Mouse (Mus musculus) embryo, embryonic 11 days (tissue): ENCODE results near the gene Fam228b.
"Not testable (repeated sequence)": the region's sequence is repeated elsewhere in the genome, so short reads cannot be mapped to it uniquely, and the experiment has no call there.

Experiments
- DNase-seq: peaks from one replicate; pipeline ENCODE4 v3.0.0-alpha.2; 2015

The Fam228b gene

DNA sequence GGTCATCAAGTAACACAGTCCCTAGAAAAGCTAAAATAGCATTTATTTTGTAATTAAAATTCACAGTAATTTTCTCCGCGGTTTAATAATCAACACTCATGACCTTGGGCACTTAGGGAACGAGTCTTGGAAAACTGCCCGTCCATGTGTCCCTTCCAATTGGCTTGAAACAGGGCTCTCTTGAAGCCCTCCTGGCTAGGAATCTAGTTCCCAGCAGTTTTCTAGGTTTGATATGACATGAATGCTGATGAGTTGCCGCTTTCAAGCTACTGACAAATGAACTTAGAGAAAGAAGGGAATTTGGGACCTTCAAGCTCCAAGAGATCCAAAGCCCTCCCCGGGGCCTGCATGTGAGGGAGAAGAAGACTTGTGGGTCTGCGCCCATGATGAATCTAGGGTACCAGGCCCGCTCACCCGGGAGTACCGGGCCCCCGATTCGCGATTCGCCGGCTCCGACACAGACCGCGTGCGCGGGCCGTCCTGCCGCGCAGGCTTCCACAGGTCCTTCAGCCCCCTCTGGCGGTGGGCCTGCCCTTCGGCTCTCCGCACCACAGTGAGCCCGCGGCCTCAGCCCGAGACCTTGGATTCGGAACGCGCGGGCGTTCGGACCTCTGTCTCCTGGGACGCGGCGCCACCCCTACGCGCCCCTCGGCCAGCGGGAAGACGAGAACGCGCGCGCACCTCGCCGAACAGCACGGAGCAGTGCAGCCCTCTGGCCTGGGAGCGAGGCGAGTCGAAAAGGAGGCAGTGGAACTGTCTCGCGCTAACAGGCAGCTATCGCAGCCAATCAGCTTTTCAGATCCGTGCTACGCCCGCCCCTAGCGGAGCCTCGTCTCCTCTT lies at the start of gene Fam228b, which contains the start of gene Pfn4:
TSS of gene Fam228b (minus strand) at position 776 of the 841 bp plus-strand sequence.
TSS of gene Pfn4 (plus strand) at position 531 of the 841 bp plus-strand sequence.
- DNase-seq, result peak; percentile 95

DNA sequence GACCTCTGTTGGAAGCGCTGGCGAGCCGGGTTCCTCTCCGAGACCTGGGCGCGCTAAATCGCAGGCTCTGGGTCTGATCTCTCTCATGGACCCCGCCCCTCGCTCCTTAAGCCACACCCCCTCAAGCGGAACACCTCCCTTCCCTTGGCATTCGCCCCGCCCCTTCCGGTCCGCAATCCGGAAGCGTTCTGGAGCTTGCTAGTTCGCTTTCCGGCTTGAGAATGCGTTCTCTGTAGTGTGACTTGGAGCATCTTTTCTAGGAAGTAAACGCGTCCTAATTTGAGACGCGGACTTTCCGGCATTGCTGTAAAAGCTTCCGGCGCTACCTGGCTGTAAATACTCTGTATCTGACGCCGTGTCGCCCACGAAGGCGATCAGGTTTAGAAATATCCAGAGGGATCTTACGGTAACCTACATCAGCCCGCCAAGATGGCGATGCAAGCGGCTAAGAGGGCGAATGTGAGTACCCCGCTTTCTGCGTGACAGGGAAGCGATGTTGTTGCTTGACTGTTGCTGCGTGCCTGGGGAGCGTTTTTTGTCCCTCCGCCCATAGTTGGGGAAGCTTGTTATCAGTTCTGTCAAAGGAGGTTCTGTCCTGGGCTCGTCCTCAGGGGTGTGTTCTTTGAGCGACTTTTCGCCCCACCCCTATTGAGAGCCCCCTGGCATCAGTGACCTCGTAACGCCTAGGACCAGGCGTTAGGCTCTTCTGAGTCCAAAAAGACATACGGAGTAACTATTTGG lies 48.5 kb upstream of the Fam228b start, which contains the start of gene Sf3b6:
TSS of gene Sf3b6 (plus strand) at position 184 of the 741 bp plus-strand sequence.
- peak; percentile 98 for DNase-seq

- peak; percentile 7 for DNase-seq
Measured at GRCm38 (mm10) chr12:4816680-4817360, 47.8 kb upstream of the Fam228b start.

DNA sequence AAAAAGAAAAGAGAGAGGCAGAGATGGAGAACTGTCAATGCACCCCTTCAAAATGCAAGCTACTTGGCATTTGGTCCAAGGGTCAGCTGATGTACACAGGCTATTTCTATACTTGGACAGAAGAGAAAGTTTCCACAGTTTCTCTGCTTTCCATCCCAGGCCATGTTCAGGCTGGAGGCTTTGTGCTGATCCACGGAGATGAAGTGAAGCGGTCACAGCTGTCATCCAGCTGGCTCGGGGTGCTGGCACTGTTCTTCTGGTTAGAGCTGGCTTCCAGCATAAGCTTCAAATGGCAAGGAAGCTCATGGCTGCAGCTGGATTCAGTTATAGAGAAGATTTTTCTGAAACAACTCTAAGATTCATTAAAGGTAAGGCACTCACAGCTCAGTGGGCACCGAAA lies 44.6 kb upstream of the Fam228b start:
- no peak for DNase-seq

DNA sequence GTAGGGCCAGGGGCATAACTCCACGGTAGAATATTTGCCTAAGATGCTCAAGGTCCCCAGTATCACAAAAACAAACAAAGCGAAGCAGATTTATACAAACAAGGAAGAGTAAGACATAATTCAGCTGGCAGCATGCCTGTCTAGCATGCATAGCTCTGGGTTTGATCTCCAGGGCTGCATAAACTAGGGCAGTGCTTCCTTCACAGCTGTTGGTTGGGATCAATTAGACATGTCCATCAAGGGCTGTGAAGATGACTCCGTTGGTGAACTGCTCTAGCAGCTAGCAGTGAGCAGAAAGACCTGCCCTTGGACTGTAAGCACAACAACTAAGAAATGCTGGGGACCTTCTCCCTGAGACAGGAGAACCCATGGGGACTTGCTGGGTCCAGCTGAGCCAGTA lies 42.6 kb upstream of the Fam228b start:
- DNase-seq, result no peak

GRCm38 (mm10) chr12:4811036-4811435 lies 42.0 kb upstream of the Fam228b start:
- DNase-seq, result no peak

GRCm38 (mm10) chr12:4797471-4797870 lies 28.4 kb upstream of the Fam228b start:
- not testable (repeated sequence) for DNase-seq

GRCm38 (mm10) chr12:4793718-4794117 lies 24.7 kb upstream of the Fam228b start:
- DNase-seq, result peak; percentile 33

- not testable (repeated sequence) for DNase-seq
Measured at GRCm38 (mm10) chr12:4788128-4788527, 19.1 kb upstream of the Fam228b start.

DNA sequence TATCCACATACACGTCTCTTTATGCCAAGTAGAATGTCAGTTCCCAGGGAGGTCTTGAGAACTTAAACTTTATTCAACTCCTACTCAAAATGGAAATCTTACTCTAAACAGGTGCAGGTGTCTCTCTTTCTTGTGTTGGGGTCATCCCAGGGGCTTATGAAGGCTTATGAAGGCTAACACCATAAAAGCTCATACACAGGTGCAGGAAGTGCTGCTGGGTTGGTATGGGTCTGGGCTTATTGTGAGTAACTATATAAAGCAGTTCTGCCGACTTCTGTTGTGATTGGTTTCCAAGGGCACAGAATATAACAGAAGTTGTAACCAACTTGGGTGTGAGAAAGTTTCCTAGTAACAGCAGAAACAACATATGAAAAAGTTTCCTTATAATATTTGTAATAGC lies 15.4 kb upstream of the Fam228b start:
- DNase-seq, result no peak

GRCm38 (mm10) chr12:4783598-4783997 lies 14.5 kb upstream of the Fam228b start:
- DNase-seq, result no peak

- DNase-seq, result not testable (repeated sequence)
Measured at GRCm38 (mm10) chr12:4781725-4782404, 12.8 kb upstream of the Fam228b start.

DNA sequence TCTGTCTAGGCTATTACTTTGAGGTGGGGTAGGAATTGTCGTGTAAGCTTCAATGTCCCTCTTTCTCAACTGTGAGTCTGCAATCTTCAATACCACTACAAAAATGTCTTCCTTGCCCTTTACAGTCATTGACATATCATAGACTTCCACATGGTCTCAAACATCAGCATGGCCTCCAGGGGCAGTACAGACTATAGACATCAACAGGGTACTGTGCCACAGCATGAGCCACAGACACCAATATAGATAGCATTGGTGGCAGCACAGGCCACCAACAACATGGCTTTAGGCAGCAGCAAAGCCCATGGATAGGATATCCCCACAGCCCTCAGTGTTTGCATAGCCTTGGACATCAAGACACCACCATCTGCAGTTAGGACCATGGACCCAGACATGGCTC lies 12.2 kb upstream of the Fam228b start:
- DNase-seq, result no peak

DNA sequence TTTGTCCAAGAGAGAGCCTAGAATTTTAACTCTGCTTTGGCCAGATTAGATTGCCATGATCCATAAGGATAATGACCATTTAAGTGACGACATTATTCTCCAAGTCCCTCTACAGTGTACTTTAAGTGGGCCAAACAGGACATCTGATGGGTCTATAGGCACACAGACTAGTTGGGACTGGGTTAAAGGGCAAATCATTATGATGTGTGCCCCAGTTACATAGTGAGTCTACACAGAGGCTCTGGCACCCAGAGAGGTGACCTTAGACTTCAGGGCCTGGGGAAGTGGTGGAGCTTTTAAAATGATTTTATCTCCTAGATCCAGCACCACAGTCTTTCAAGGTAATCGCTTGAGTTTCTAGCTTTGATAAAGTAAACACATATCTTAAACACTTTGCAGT lies 11.2 kb upstream of the Fam228b start:
- DNase-seq, result no peak

DNA sequence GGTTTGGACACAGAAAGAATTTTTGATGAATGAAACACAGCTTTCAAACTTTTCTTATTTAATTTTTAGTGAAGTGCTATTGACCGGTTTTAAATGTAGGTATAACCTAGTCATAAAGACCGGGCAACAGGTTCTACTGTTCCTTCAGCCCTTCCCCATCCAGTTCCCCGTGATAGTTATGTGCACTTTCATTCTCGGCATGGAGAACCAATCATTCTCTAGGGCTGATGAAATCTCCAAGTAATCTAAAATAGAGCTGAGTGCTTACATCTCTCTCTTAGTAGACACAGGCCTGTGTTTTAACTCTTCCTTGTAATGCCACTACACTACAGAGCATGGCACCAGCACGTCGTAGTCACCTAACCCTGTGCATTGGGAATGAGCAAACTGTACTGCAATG lies 8.7 kb upstream of the Fam228b start:
- DNase-seq, result no peak

- DNase-seq, result no peak
Measured at GRCm38 (mm10) chr12:4775588-4775949, 6.5 kb upstream of the Fam228b start.

DNA sequence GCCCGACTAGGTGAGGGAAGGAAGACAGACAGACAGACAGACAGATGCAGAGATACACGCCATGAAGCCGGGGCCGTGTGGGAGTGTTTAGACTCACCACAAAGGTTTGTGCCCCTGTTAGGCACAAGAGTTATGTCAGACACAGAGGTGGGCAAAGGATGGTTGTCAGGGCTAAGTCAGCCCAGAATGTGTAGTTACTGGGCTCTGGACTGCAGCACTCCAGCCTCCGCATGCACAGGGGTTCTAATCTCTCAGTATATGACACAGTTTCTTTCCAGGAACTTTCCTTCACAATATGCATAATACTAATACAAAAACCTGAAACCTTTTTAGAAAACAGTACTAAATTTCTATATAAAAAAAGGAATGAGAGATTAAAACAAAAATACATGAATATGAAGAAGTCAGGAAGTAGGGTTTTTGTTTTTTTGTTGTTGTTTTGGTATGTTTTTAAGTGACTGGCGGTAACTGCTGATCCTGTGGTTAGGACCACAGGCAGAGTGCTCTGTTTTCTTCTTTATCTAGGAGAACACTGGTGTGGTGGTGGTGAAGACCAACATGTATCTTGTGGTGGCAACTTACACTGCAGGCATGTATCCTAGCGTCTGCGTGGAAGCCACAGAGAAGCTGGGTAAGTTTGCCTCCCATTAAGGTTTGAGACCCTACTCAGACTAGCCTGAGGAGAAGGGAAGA lies 6.0 kb upstream of the Fam228b start:
- no peak for DNase-seq

- no peak for DNase-seq
Measured at GRCm38 (mm10) chr12:4769333-4769723, 261 bp upstream of the Fam228b start.

DNA sequence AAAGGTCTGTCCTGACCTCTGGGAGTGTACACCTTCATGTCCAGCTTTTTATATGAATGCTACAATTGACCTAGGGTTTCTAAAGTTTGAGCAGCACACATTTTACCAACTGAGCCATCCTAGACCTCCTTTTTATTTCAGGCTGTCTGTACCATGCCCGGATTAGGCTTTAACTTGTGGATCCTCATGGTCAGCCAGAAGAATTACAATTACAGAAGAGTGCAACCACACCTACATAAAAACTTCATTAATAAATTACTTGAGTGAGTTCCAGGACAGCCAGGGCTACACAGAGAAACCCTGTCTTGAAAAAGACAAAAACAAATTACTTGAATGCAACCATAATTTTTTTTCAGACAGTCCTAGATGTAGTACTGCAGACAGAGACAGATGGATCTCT lies 12.0 kb downstream of the Fam228b start:
- DNase-seq, result no peak

DNA sequence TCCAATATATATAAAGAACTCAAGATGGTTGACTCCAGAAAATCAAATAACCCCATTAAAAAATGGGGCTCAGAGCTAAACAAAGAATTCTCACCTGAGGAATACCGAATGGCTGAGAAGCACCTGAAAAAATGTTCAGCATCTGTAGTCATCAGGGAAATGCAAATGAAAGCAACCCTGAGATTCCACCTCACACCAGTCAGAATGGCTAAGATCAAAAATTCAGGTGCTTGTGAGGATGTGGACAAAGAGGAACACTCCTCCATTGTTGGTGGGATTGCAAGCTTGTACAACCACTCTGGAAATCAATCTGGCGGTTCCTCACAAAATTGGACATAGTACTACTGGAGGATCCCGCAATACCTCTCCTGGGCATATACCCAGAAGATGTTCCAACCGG lies 14.6 kb downstream of the Fam228b start:
- DNase-seq, result not testable (repeated sequence)

- no peak for DNase-seq
Measured at GRCm38 (mm10) chr12:4744486-4744885, 24.6 kb downstream of the Fam228b start.

- no peak for DNase-seq
Measured at GRCm38 (mm10) chr12:4742183-4742582, 26.9 kb downstream of the Fam228b start.
